Comparison of ENCODE assay signal across 24 mouse cellular contexts in genomic region chr3:101800596-101801018, GRCm38 (mm10). TPM values are rescaled to one million over a fixed set of nuclear protein-coding genes. Genes with fewer than 3 reads are reported as not detected.
DNase-seq lines count a peak whose midpoint lies in the region; ATAC-seq and TF ChIP-seq lines count a peak whose summit lies in the region.
"Had no signal": no experiment of that assay in that cellular context is flagged by ENCODE, and none has a peak within 500 bp of the region (broad histone marks: within the 10 kb centered on the region; RNA-seq: fewer than 3 reads in every experiment).

No protein-coding gene starts in this region.

- ATAC-seq in kidney, postnatal 0 days (replicated peaks; ENCODE audit: low FRiP score, low read depth): no peak
- ATAC-seq: forebrain, embryonic 13.5 days; hindbrain, embryonic 16.5 days; intestine, postnatal 0 days; midbrain, embryonic 16.5 days had no signal

- H3K27ac ChIP-seq in kidney, postnatal 0 days: peak overlapping the region; percentile 37; the same call in 1 of the 2 replicates
- peak overlapping the region; percentile 90 for H3K27ac ChIP-seq in thymus, adult 2 months (ENCODE audit: control insufficient read depth, insufficient read depth, low read length)
- peak overlapping the region; percentile 25; the same call in 1 of the 2 replicates for H3K27ac ChIP-seq in limb, embryonic 10.5 days
- H3K27ac ChIP-seq: embryonic facial prominence, embryonic 13.5 days; forebrain, embryonic 13.5 days; gastrocnemius, adult 2 months; layer of hippocampus, adult 2 months; midbrain, embryonic 10.5 days; neural tube, embryonic 13.5 days; stomach, postnatal 0 days had no signal

- H3K4me1 ChIP-seq in kidney, postnatal 0 days (replicated peaks; ENCODE audit: insufficient read depth, low read length): peaks cover 27% of the 10 kb centered on the region; the same call in 1 of the 2 replicates
- peaks cover 43% of the 10 kb centered on the region for H3K4me1 ChIP-seq in thymus, adult 2 months (replicated peaks; ENCODE audit: control insufficient read depth, insufficient read depth, low read length)
- H3K4me1 ChIP-seq in limb, embryonic 10.5 days: peaks cover 61% of the 10 kb centered on the region

- no peak for DNase-seq in kidney, postnatal 0 days (ENCODE audit: low spot score)
- DNase-seq in kidney, adult 18-20 months: no peak
- DNase-seq in thymus, adult 2 months: peak; percentile 55
- no peak for DNase-seq in thymus, postnatal 25 days
- no peak for DNase-seq in limb, embryonic 10.5 days (ENCODE audit: low spot score)
- DNase-seq in thymus, postnatal 4 days: peak; percentile 72
- no peak for DNase-seq in right cerebral cortex, postnatal 14 days
- DNase-seq in c-Kit-positive CD71-positive TER-119-positive erythroid progenitor cells, embryonic 14.5 days (ENCODE audit: low spot score): no peak
- DNase-seq: cerebellum, adult 8-10 months; cerebellum, postnatal 36 days; embryo, embryonic 11 days; layer of hippocampus, postnatal 36 days had no signal

- H3K27me3 ChIP-seq in kidney, postnatal 0 days (ENCODE audit: insufficient read depth, low read length): no peaks in the 10 kb centered on the region
- H3K27me3 ChIP-seq in thymus, adult 2 months (ENCODE audit: control insufficient read depth, insufficient read depth, low read length): no peaks in the 10 kb centered on the region
- peaks cover 4% of the 10 kb centered on the region for H3K27me3 ChIP-seq in limb, embryonic 10.5 days (ENCODE audit: low read depth, poor library complexity, severe bottlenecking)
- H3K27me3 ChIP-seq: forebrain, embryonic 13.5 days; heart, embryonic 15.5 days; neural tube, embryonic 13.5 days had no signal

- H3K9me3 ChIP-seq in kidney, postnatal 0 days (replicated peaks; ENCODE audit: low read length): no peaks in the 10 kb centered on the region
- H3K9me3 ChIP-seq in limb, embryonic 10.5 days (replicated peaks): no peaks in the 10 kb centered on the region
- H3K9me3 ChIP-seq: embryonic facial prominence, embryonic 13.5 days; forebrain, embryonic 13.5 days; heart, embryonic 15.5 days; midbrain, embryonic 10.5 days; neural tube, embryonic 13.5 days had no signal

- no peak overlapping the region for H3K9ac ChIP-seq in kidney, postnatal 0 days (ENCODE audit: low read depth, low read length)
- H3K9ac ChIP-seq: embryonic facial prominence, embryonic 13.5 days; forebrain, embryonic 13.5 days; heart, embryonic 15.5 days; neural tube, embryonic 13.5 days had no signal

- WGBS in kidney, postnatal 0 days: 24% methylated on average over 11 of the region's 11 CpGs
- WGBS in thymus, adult 2 months: 9% methylated on average over 11 of the region's 11 CpGs
- 50% methylated on average over 11 of the region's 11 CpGs for WGBS in limb, embryonic 10.5 days

- no peak for TF ChIP-seq CTCF in kidney, postnatal 0 days (IDR thresholded peaks at IDR 0.05; ENCODE audit: low read depth)
- no peak for TF ChIP-seq CTCF in thymus, adult 2 months (IDR thresholded peaks at IDR 0.05; ENCODE audit: borderline replicate concordance, control insufficient read depth, extremely low read depth, insufficient read depth, low read length, poor library complexity)

- TF ChIP-seq POLR2A in thymus, adult 2 months (IDR thresholded peaks at IDR 0.05; ENCODE audit: control insufficient read depth, extremely low read depth, insufficient read depth, low read length, poor library complexity): 0 out of 2 replicates have a peak, but pooled peaks have one; percentile 26

- H3K4me3 ChIP-seq in kidney, postnatal 0 days (replicated peaks; ENCODE audit: low read depth, low read length): no peak overlapping the region
- peak overlapping the region; percentile 40 for H3K4me3 ChIP-seq in thymus, adult 2 months (ENCODE audit: control insufficient read depth, insufficient read depth, low read length)
- no peak overlapping the region for H3K4me3 ChIP-seq in limb, embryonic 10.5 days
- H3K4me3 ChIP-seq: embryonic facial prominence, embryonic 13.5 days; forebrain, embryonic 13.5 days; gastrocnemius, adult 2 months; heart, embryonic 15.5 days; layer of hippocampus, adult 2 months; midbrain, embryonic 10.5 days; myocyte; neural tube, embryonic 13.5 days had no signal

- H3K36me3 ChIP-seq in kidney, postnatal 0 days (ENCODE audit: insufficient read depth, low read length): no peaks in the 10 kb centered on the region
- H3K36me3 ChIP-seq in thymus, adult 2 months (ENCODE audit: control insufficient read depth, insufficient read depth, low read length): no peaks in the 10 kb centered on the region
- H3K36me3 ChIP-seq in limb, embryonic 10.5 days: no peaks in the 10 kb centered on the region
- H3K36me3 ChIP-seq: embryonic facial prominence, embryonic 13.5 days; heart, embryonic 15.5 days; midbrain, embryonic 10.5 days; neural tube, embryonic 13.5 days had no signal

- H3K4me2 ChIP-seq in kidney, postnatal 0 days (ENCODE audit: low read length): no peak overlapping the region
- H3K4me2 ChIP-seq: embryonic facial prominence, embryonic 13.5 days; forebrain, embryonic 13.5 days; heart, embryonic 15.5 days; neural tube, embryonic 13.5 days had no signal

RNA-seq across cellular contexts. Expression of gene Mab21l3, which starts 48.2 kb away (rescaled TPM):
- polyA plus RNA-seq in kidney, postnatal 0 days (2015; fragmentation: Nextera tagmentation; extraction: Ambion mirVana): 1.0 TPM in 2 replicates
- polyA plus RNA-seq in thymus, adult 2 months (2012; rRNA removed): 3.6 and 4.0 TPM in 2 replicates
- 0.31 and 1.0 TPM in 2 replicates for polyA plus RNA-seq in limb, embryonic 10.5 days (2016; fragmentation: Nextera tagmentation; extraction: Ambion mirVana)

Comparison
In these comparisons a context has a peak if more than half of its experiments do, and no peak if none do; other contexts are left out.
1. DNase-seq: peak in thymus, adult 2 months (single experiment) and thymus, postnatal 4 days (single experiment); none in kidney, postnatal 0 days (single experiment), kidney, adult 18-20 months (single experiment), thymus, postnatal 25 days (single experiment), limb, embryonic 10.5 days (single experiment), right cerebral cortex, postnatal 14 days (single experiment) and c-Kit-positive CD71-positive TER-119-positive erythroid progenitor cells, embryonic 14.5 days (single experiment).
2. H3K27ac ChIP-seq: peak in every context shown above with its lines; median percentile 90 in thymus, adult 2 months; 37 in kidney, postnatal 0 days; 25 in limb, embryonic 10.5 days.